Mouse (Mus musculus) small intestine, adult 10 weeks (tissue): ENCODE measurements around the gene Defa20. TPM values are rescaled to one million over a fixed set of nuclear protein-coding genes. Genes with fewer than 3 reads are reported as not detected.

Experiments
- polyA plus RNA-seq: library from polyadenylated mRNA; stranded (reverse); fragments of 350-450 nt; fragmentation: Illumina TruSeq; extraction: RNeasy Lipid Tissue Mini Kit (QIAGEN cat#74804); gene quantifications from one replicate; pipeline ENCODE4 v1.2.3, GENCODE M21; 2014; ENCODE audit warnings: low replicate concordance

The Defa20 gene
- polyA plus RNA-seq = 5.3 TPM

DNA sequence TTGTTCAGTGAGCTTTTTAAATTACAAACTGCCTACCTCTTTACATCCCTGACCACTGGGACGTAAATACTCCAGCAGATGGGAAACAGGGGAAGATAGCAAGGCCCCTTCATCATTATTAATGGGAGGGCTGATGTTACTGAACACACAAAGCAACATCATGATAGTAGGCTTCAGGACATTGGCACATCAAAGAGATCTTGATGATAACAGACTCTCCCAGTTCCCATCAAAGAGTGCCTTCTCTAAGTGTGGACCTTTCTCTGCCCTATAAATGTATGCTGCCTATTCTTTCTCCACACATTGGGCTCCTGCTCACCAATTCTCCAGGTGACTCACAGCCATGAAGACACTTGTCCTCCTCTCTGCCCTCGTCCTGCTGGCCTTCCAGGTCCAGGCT is at the start of gene Defa20:
Gene Defa20, plus strand, starts transcription at position 301 of the 400 bp plus-strand sequence.

DNA sequence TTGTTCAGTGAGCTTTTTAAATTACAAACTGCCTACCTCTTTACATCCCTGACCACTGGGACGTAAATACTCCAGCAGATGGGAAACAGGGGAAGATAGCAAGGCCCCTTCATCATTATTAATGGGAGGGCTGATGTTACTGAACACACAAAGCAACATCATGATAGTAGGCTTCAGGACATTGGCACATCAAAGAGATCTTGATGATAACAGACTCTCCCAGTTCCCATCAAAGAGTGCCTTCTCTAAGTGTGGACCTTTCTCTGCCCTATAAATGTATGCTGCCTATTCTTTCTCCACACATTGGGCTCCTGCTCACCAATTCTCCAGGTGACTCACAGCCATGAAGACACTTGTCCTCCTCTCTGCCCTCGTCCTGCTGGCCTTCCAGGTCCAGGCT is 19.7 kb downstream of the Defa20 start, which contains the start of gene Defa32:
Gene Defa32, plus strand, starts transcription at position 301 of the 400 bp plus-strand sequence.

Other genes starting within 250 kb of the Defa20 start
- not detected for gene Defa27, start 193.7 kb upstream of the Defa20 start, polyA plus RNA-seq
- 41.6 TPM for gene Defa29, start 182.2 kb upstream of the Defa20 start, polyA plus RNA-seq
- gene Defa2, start 130.7 kb upstream of the Defa20 start, polyA plus RNA-seq = 12.8 TPM
- gene Defa33, start 117.4 kb upstream of the Defa20 start, polyA plus RNA-seq = 12.8 TPM
- gene Defa36, start 81.8 kb upstream of the Defa20 start, polyA plus RNA-seq = 52.6 TPM
- not detected for gene Gm7849, start 52.7 kb upstream of the Defa20 start, polyA plus RNA-seq
- gene Defa32, start 19.8 kb downstream of the Defa20 start, polyA plus RNA-seq = 5.3 TPM
- gene Defa37, start 56.1 kb downstream of the Defa20 start, polyA plus RNA-seq = 2,479 TPM
- not detected for gene Defa28, start 73.7 kb downstream of the Defa20 start, polyA plus RNA-seq
- 425 TPM for gene Gm7861, start 85.2 kb downstream of the Defa20 start, polyA plus RNA-seq
- gene Defa26, start 108.9 kb downstream of the Defa20 start, polyA plus RNA-seq = 232 TPM
- gene Defa17, start 146.5 kb downstream of the Defa20 start, polyA plus RNA-seq = 6,963 TPM
- 146 TPM for gene Defa34, start 156.5 kb downstream of the Defa20 start, polyA plus RNA-seq
- gene AY761184, start 194.4 kb downstream of the Defa20 start, polyA plus RNA-seq = 296 TPM
- 1,739 TPM for gene Defa24, start 225.2 kb downstream of the Defa20 start, polyA plus RNA-seq